Comparison of ENCODE assay signal across 23 mouse cellular contexts in genomic region chr11:19709337-19709736, GRCm38 (mm10).
"Had no signal": no experiment of that assay in that cellular context is flagged by ENCODE, and none has a peak within 500 bp of the region (broad histone marks: within the 10 kb centered on the region; RNA-seq: fewer than 3 reads in every experiment).

No protein-coding gene starts in this region.

- H3K36me3 ChIP-seq: heart, embryonic 13.5 days; heart, embryonic 15.5 days; hindbrain, embryonic 13.5 days; hindbrain, embryonic 15.5 days; kidney, embryonic 15.5 days; limb, embryonic 12.5 days; liver, embryonic 13.5 days had no signal

- DNase-seq: forebrain, postnatal 0 days; heart, adult 2 months; heart, postnatal 14 days; heart, postnatal 36 days; kidney, adult 11 months; kidney, adult 9 months; kidney, postnatal 10 days; kidney, postnatal 25 days; layer of hippocampus, postnatal 36 days; left cerebral cortex, postnatal 4 days; liver; liver, embryonic 13.5 days had no signal

- ATAC-seq: forebrain, postnatal 0 days; hindbrain, postnatal 0 days; intestine, embryonic 16.5 days had no signal

- H3K9me3 ChIP-seq: heart, embryonic 13.5 days; heart, embryonic 15.5 days; hindbrain, embryonic 13.5 days; hindbrain, embryonic 15.5 days; kidney, embryonic 15.5 days; limb, embryonic 12.5 days; liver, embryonic 13.5 days had no signal

- H3K4me2 ChIP-seq: heart, embryonic 11.5 days; heart, embryonic 13.5 days; heart, embryonic 15.5 days; hindbrain, embryonic 13.5 days; hindbrain, embryonic 15.5 days; kidney, embryonic 15.5 days; limb, embryonic 12.5 days; liver, embryonic 11.5 days; liver, embryonic 13.5 days had no signal

- H3K4me1 ChIP-seq: liver, embryonic 13.5 days had no signal

- H3K9ac ChIP-seq: forebrain, postnatal 0 days; heart, embryonic 13.5 days; heart, embryonic 15.5 days; hindbrain, embryonic 13.5 days; hindbrain, embryonic 15.5 days; kidney, embryonic 15.5 days; limb, embryonic 12.5 days; liver, embryonic 13.5 days had no signal

- H3K27me3 ChIP-seq: heart, embryonic 13.5 days; heart, embryonic 15.5 days; hindbrain, embryonic 15.5 days; kidney, embryonic 15.5 days; limb, embryonic 12.5 days; liver, embryonic 13.5 days had no signal

- H3K27ac ChIP-seq: heart, adult 2 months; heart, embryonic 13.5 days; heart, embryonic 15.5 days; hindbrain, embryonic 13.5 days; hindbrain, embryonic 15.5 days; hindbrain, postnatal 0 days; kidney, embryonic 15.5 days; layer of hippocampus, adult 2 months; limb, embryonic 12.5 days; liver, embryonic 13.5 days had no signal

- H3K4me3 ChIP-seq: heart, adult 2 months; heart, embryonic 13.5 days; heart, embryonic 15.5 days; hindbrain, embryonic 13.5 days; hindbrain, embryonic 15.5 days; kidney, embryonic 15.5 days; layer of hippocampus, adult 2 months; limb, embryonic 12.5 days; liver, embryonic 13.5 days had no signal
